In genomic region chr3:100558211-100558708, GRCm38 (mm10) we compare ENCODE assay signal across 27 mouse cellular contexts.
DNase-seq lines count a peak whose midpoint lies in the region; ATAC-seq and TF ChIP-seq lines count a peak whose summit lies in the region.
"Had no signal": no experiment of that assay in that cellular context is flagged by ENCODE, and none has a peak within 500 bp of the region (broad histone marks: within the 10 kb centered on the region; RNA-seq: fewer than 3 reads in every experiment).

No protein-coding gene starts in this region.

- WGBS in small intestine, adult 2 months, result 60% methylated on average over 4 of the region's 4 CpGs

- H3K4me1 ChIP-seq in small intestine, adult 2 months (ENCODE audit: control insufficient read depth, insufficient read depth, insufficient read length, low read length), result no peaks in the 10 kb centered on the region
- H3K4me1 ChIP-seq: embryonic facial prominence, embryonic 13.5 days; forebrain, embryonic 13.5 days; hindbrain, embryonic 15.5 days; limb, embryonic 13.5 days; midbrain, embryonic 12.5 days had no signal

- no peak overlapping the region for H3K4me3 ChIP-seq in small intestine, adult 2 months (ENCODE audit: low read depth, low read length)
- H3K4me3 ChIP-seq: embryonic facial prominence, embryonic 13.5 days; erythroblast, embryonic 14.5 days; forebrain, embryonic 13.5 days; gastrocnemius, adult 2 months; hindbrain, embryonic 15.5 days; limb, embryonic 13.5 days; liver, embryonic 12.5 days; midbrain, embryonic 12.5 days had no signal

- no peak for TF ChIP-seq CTCF in small intestine, adult 2 months (IDR thresholded peaks at IDR 0.05; ENCODE audit: extremely low read depth, insufficient read length, insufficient replicate concordance, low read depth, low read length)

- H3K27ac ChIP-seq in small intestine, adult 2 months (ENCODE audit: insufficient read depth, low read depth, low read length), result peak overlapping the region; percentile 16; the same call in 1 of the 2 replicates
- H3K27ac ChIP-seq: embryonic facial prominence, embryonic 13.5 days; forebrain, embryonic 13.5 days; gastrocnemius, adult 2 months; hindbrain, embryonic 15.5 days; limb, embryonic 13.5 days; liver, embryonic 12.5 days; midbrain, embryonic 12.5 days had no signal

- no peaks in the 10 kb centered on the region for H3K27me3 ChIP-seq in small intestine, adult 2 months (ENCODE audit: control insufficient read depth, insufficient read depth, low read length)
- H3K27me3 ChIP-seq: embryonic facial prominence, embryonic 13.5 days; forebrain, embryonic 13.5 days; hindbrain, embryonic 15.5 days; limb, embryonic 13.5 days; liver, embryonic 12.5 days; midbrain, embryonic 12.5 days had no signal

- DNase-seq in heart, adult 11 months, result peak; percentile 24
- DNase-seq in heart, adult 8-10 months (ENCODE audit: low spot score), result no peak
- peak; percentile 79 for DNase-seq in CD4-positive, CD25-positive, alpha-beta regulatory T cell, adult 2 months (ENCODE audit: low read depth, low spot score)
- DNase-seq in cerebellum, postnatal 36 days, result no peak
- DNase-seq in adrenal gland, postnatal 4 days (ENCODE audit: low spot score in 2 of 2), result no peak
- DNase-seq in testis, postnatal 10 days (ENCODE audit: low spot score), result no peak
- DNase-seq: adrenal gland, postnatal 36 days; cerebellum, adult 11-12 months; cerebellum, postnatal 14 days; embryo, embryonic 11 days; gastrocnemius, adult 2 months; kidney, adult 9 months; kidney, postnatal 14 days; lung, adult 18-20 months; lung, postnatal 10 days; right cerebral cortex, postnatal 14 days; spleen, adult 18-20 months had no signal

- TF ChIP-seq POLR2A in small intestine, adult 2 months (IDR thresholded peaks at IDR 0.05; ENCODE audit: low read depth, low read length), result no peak

- H3K36me3 ChIP-seq in small intestine, adult 2 months (ENCODE audit: control insufficient read depth, insufficient read depth, low read length), result peaks cover 2% of the 10 kb centered on the region; the same call in 1 of the 2 replicates
- H3K36me3 ChIP-seq: midbrain, embryonic 12.5 days had no signal

- peak; percentile 67 for ATAC-seq in activated CD4-positive, CD25-positive, alpha-beta regulatory T cell, adult 4 months
- ATAC-seq: forebrain, embryonic 13.5 days; intestine, embryonic 16.5 days; liver, embryonic 12.5 days had no signal

Comparison
In these comparisons a context has a peak if more than half of its experiments do, and no peak if none do; other contexts are left out.
1. DNase-seq: peak in heart, adult 11 months (single experiment) and CD4-positive, CD25-positive, alpha-beta regulatory T cell, adult 2 months (single experiment); none in heart, adult 8-10 months (single experiment), cerebellum, postnatal 36 days (0 of 2), adrenal gland, postnatal 4 days (0 of 2) and testis, postnatal 10 days (single experiment).